Mouse (Mus musculus) MEL (cell line): ENCODE data around the gene Sertad2.

ENCODE experiments used
- CTCF ChIP-seq, 3 experiments: IDR thresholded peaks in 2 of 3; conservative IDR thresholded peaks in 1 of 3; 2 replicates each; pipeline ENCODE4 v1.5.1; 2011 to 2012; ENCODE audit warnings: low read length in 3 of 3, low read depth in 2 of 3, mild to moderate bottlenecking in 2 of 3, improper control_type of control experiment in 1 of 3, inconsistent platforms in 1 of 3, mixed read lengths in 1 of 3, moderate library complexity in 1 of 3; ENCODE audit not compliant: control insufficient read depth in 1 of 3, insufficient read depth in 1 of 3, poor library complexity in 1 of 3, severe bottlenecking in 1 of 3
- EP300 ChIP-seq, 2 experiments: IDR thresholded peaks; 2 replicates each; pipeline ENCODE4 v1.6.1; 2011; ENCODE audit warnings: improper control_type of control experiment in 2 of 2, low read length in 2 of 2, low read depth in 1 of 2, mild to moderate bottlenecking in 1 of 2
- NELFE ChIP-seq: IDR thresholded peaks from 2 replicates; pipeline ENCODE4 v1.6.1; 2011; ENCODE audit warnings: low read depth, low read length, improper control_type of control experiment

GRCm38 (mm10) chr11:20555651-20556050, 12.6 kb downstream of the Sertad2 start:
- TF ChIP-seq NELFE (no peak), EP300 (IDR thresholded peaks at IDR 0.05; ENCODE audit: low read depth in 1 of 2, low read length in 2 of 2) (no peak), CTCF (IDR thresholded peaks at IDR 0.05 in 2 of 3, conservative IDR thresholded peaks at IDR 0.05 in 1 of 3; ENCODE audit: control insufficient read depth in 1 of 3, insufficient read depth in 1 of 3, low read depth in 2 of 3, low read length in 3 of 3, poor library complexity in 1 of 3, severe bottlenecking in 1 of 3) (no peak)
